Mouse (Mus musculus) cerebellum, adult 18-20 months (tissue): ENCODE data around the gene Zfp941.

Experiments
- DNase-seq, 2 experiments: peaks; one replicate each; pipeline ENCODE4 v3.0.0; 2021

The Zfp941 gene

GRCm38 (mm10) chr7:140821653-140822329 is at the start of gene Zfp941:
TSS of gene Zfp941 (minus strand) at chr7:140822178.
- peak; percentile 83 to 85 for DNase-seq

- DNase-seq = no peak
These were observed 42.8 kb upstream of the Zfp941 start for GRCm38 (mm10) chr7:140864761-140865160.

- no peak for DNase-seq
These were observed 38.8 kb upstream of the Zfp941 start for GRCm38 (mm10) chr7:140860728-140861127.

- DNase-seq = no peak
These were observed 38.0 kb upstream of the Zfp941 start for GRCm38 (mm10) chr7:140859997-140860396.

- no peak for DNase-seq
These were observed 36.8 kb upstream of the Zfp941 start for GRCm38 (mm10) chr7:140858746-140859145.

- peak; percentile 12 to 35 for DNase-seq
These were observed 35.9 kb upstream of the Zfp941 start, which contains the start of gene Bet1l for GRCm38 (mm10) chr7:140857550-140858505. TSS of gene Bet1l (minus strand) at chr7:140857577.

GRCm38 (mm10) chr7:140856785-140857549 is 35.0 kb upstream of the Zfp941 start, which contains the start of gene Ric8a:
TSS of gene Ric8a (plus strand) at chr7:140856957.
- DNase-seq = peak; percentile 89 to 91

GRCm38 (mm10) chr7:140855860-140856784 is 34.1 kb upstream of the Zfp941 start, which contains the start of gene Gm45785:
TSS of gene Gm45785 (minus strand) at chr7:140856331.
- peak; percentile 82 to 90 for DNase-seq

- DNase-seq = no peak
These were observed 33.2 kb upstream of the Zfp941 start for GRCm38 (mm10) chr7:140855181-140855580.

GRCm38 (mm10) chr7:140854483-140854882 is 32.5 kb upstream of the Zfp941 start:
- no peak for DNase-seq

GRCm38 (mm10) chr7:140853386-140853785 is 31.4 kb upstream of the Zfp941 start:
- DNase-seq = no peak

GRCm38 (mm10) chr7:140851916-140852315 is 29.9 kb upstream of the Zfp941 start:
- DNase-seq = no peak

GRCm38 (mm10) chr7:140848591-140848990 is 26.6 kb upstream of the Zfp941 start:
- DNase-seq = no peak

GRCm38 (mm10) chr7:140847755-140848580 is 26.0 kb upstream of the Zfp941 start, which contains the start of gene Odf3:
TSS of gene Odf3 (plus strand) at chr7:140847805.
- DNase-seq = no peak

- DNase-seq = no peak
These were observed 24.7 kb upstream of the Zfp941 start for GRCm38 (mm10) chr7:140846676-140847075.

- DNase-seq = no peak
These were observed 23.7 kb upstream of the Zfp941 start for GRCm38 (mm10) chr7:140845683-140846082.

- DNase-seq = peak; percentile 90 to 92
These were observed 23.1 kb upstream of the Zfp941 start, which contains the start of gene Scgb1c1 for GRCm38 (mm10) chr7:140844905-140845665. TSS of gene Scgb1c1 (plus strand) at chr7:140845547.

- no peak for DNase-seq
These were observed 21.8 kb upstream of the Zfp941 start for GRCm38 (mm10) chr7:140843806-140844205.
